Mouse (Mus musculus) kidney, adult 2 months (tissue): Measurements from ENCODE around the gene Sema5b.

ENCODE experiments used
- CTCF ChIP-seq: fragments of 200-500 bp; conservative IDR thresholded peaks from 2 replicates; pipeline ENCODE4 v1.5.1; 2011; ENCODE audit warnings: low read depth, mild to moderate bottlenecking, control low read depth, low read length, moderate library complexity, mixed read lengths; ENCODE audit not compliant: insufficient read depth, insufficient read length
- POLR2A ChIP-seq: fragments of 200-500 bp; IDR thresholded peaks from one replicate; pipeline ENCODE4 v1.6.1; 2011; ENCODE audit warnings: low read depth, low read length, control low read depth

- no peak for TF ChIP-seq CTCF
- TF ChIP-seq POLR2A: no peak
These were observed 119.3 kb downstream of the Sema5b start for GRCm38 (mm10) chr16:35660222-35660621.
